Mouse (Mus musculus): Measurements from ENCODE around the gene Adap2. TPM values are rescaled to one million over a fixed set of nuclear protein-coding genes. Genes with fewer than 3 reads are reported as not detected.

Gene Adap2
- polyA plus RNA-seq, 1 experiment from 2014 or later: 5.4 TPM

GRCm38 (mm10) chr11:80163362-80164116, 9.6 kb downstream of the Adap2 start:
- H3K4me2 ChIP-seq (replicated peaks; ENCODE audit: low read depth): no peak overlapping the region
- H3K36me3 ChIP-seq (ENCODE audit: control insufficient read depth, insufficient read depth, low read length): no peaks in the 10 kb centered on the region
- 67% methylated on average over 7 of the region's 7 CpGs for WGBS
- H3K4me3 ChIP-seq (ENCODE audit: low read depth, low read length): no peak overlapping the region
- H3K27ac ChIP-seq (replicated peaks): no peak overlapping the region
- DNase-seq (ENCODE audit: low spot score) (no peak), ATAC-seq (ENCODE audit: low FRiP score, low TSS enrichment) (no peak)
- no peaks in the 10 kb centered on the region for H3K27me3 ChIP-seq (ENCODE audit: control insufficient read depth, insufficient read depth, low read length)
- no peaks in the 10 kb centered on the region for H3K9me3 ChIP-seq (ENCODE audit: control insufficient read depth, low read length)
- TF ChIP-seq EP300 (optimal IDR thresholded peaks at IDR 0.05): no peak
- TF ChIP-seq CTCF (IDR thresholded peaks at IDR 0.05; ENCODE audit: low read depth): no peak
- no peaks in the 10 kb centered on the region for H3K4me1 ChIP-seq (replicated peaks; ENCODE audit: control insufficient read depth, insufficient read depth)
- no peak overlapping the region for H3K9ac ChIP-seq (ENCODE audit: low read length)

GRCm38 (mm10) chr11:80164224-80164623, 10.3 kb downstream of the Adap2 start:
- DNase-seq (ENCODE audit: low spot score) (no peak), ATAC-seq (ENCODE audit: low FRiP score, low TSS enrichment) (no peak)
- Histone ChIP-seq H3K4me2 (replicated peaks; ENCODE audit: low read depth) (no peak overlapping the region), H3K9ac (ENCODE audit: low read length) (no peak overlapping the region), H3K36me3 (ENCODE audit: control insufficient read depth, insufficient read depth, low read length) (no peaks in the 10 kb centered on the region), H3K27ac (replicated peaks) (no peak overlapping the region), H3K27me3 (ENCODE audit: control insufficient read depth, insufficient read depth, low read length) (no peaks in the 10 kb centered on the region), H3K9me3 (ENCODE audit: control insufficient read depth, low read length) (no peaks in the 10 kb centered on the region), H3K4me1 (replicated peaks; ENCODE audit: control insufficient read depth, insufficient read depth) (no peaks in the 10 kb centered on the region), H3K4me3 (ENCODE audit: low read depth, low read length) (no peak overlapping the region)
- 67% methylated on average over 2 of the region's 2 CpGs for WGBS
- TF ChIP-seq CTCF (IDR thresholded peaks at IDR 0.05; ENCODE audit: low read depth): no peak

- Histone ChIP-seq H3K9me3 (ENCODE audit: control insufficient read depth, low read length) (no peaks in the 10 kb centered on the region), H3K4me2 (replicated peaks; ENCODE audit: low read depth) (no peak overlapping the region), H3K27me3 (ENCODE audit: control insufficient read depth, insufficient read depth, low read length) (no peaks in the 10 kb centered on the region), H3K9ac (ENCODE audit: low read length) (no peak overlapping the region), H3K4me3 (ENCODE audit: low read depth, low read length) (no peak overlapping the region), H3K36me3 (ENCODE audit: control insufficient read depth, insufficient read depth, low read length) (no peaks in the 10 kb centered on the region), H3K27ac (replicated peaks) (no peak overlapping the region), H3K4me1 (replicated peaks; ENCODE audit: control insufficient read depth, insufficient read depth) (no peaks in the 10 kb centered on the region)
- no peak for ATAC-seq (ENCODE audit: low FRiP score, low TSS enrichment)
- 83% methylated on average over 9 of the region's 9 CpGs for WGBS
- no peak for TF ChIP-seq EP300 (optimal IDR thresholded peaks at IDR 0.05)
- no peak for TF ChIP-seq CTCF (IDR thresholded peaks at IDR 0.05; ENCODE audit: low read depth)
- DNase-seq (ENCODE audit: low spot score): no peak
Measured at GRCm38 (mm10) chr11:80168121-80168520, 14.2 kb downstream of the Adap2 start.

- no peaks in the 10 kb centered on the region for H3K36me3 ChIP-seq (ENCODE audit: control insufficient read depth, insufficient read depth, low read length)
- H3K9ac ChIP-seq (ENCODE audit: low read length): no peak overlapping the region
- no peaks in the 10 kb centered on the region for H3K27me3 ChIP-seq (ENCODE audit: control insufficient read depth, insufficient read depth, low read length)
- no peaks in the 10 kb centered on the region for H3K9me3 ChIP-seq (ENCODE audit: control insufficient read depth, low read length)
- ATAC-seq (ENCODE audit: low FRiP score, low TSS enrichment): peak; percentile 48
- DNase-seq (ENCODE audit: low spot score): no peak
- no peak overlapping the region for H3K4me2 ChIP-seq (replicated peaks; ENCODE audit: low read depth)
- no peaks in the 10 kb centered on the region for H3K4me1 ChIP-seq (replicated peaks; ENCODE audit: control insufficient read depth, insufficient read depth)
- H3K27ac ChIP-seq (replicated peaks): peak overlapping the region; percentile 45
- no peak overlapping the region for H3K4me3 ChIP-seq (ENCODE audit: low read depth, low read length)
- 72% methylated on average over 4 of the region's 4 CpGs for WGBS
- TF ChIP-seq CTCF (IDR thresholded peaks at IDR 0.05; ENCODE audit: low read depth) (no peak), EP300 (optimal IDR thresholded peaks at IDR 0.05) (no peak)
Measured at GRCm38 (mm10) chr11:80168611-80169249, 14.8 kb downstream of the Adap2 start.

- H3K4me1 ChIP-seq (replicated peaks; ENCODE audit: control insufficient read depth, insufficient read depth): no peaks in the 10 kb centered on the region
- no peak overlapping the region for H3K4me3 ChIP-seq (ENCODE audit: low read depth, low read length)
- H3K4me2 ChIP-seq (replicated peaks; ENCODE audit: low read depth): no peak overlapping the region
- no peak overlapping the region for H3K9ac ChIP-seq (ENCODE audit: low read length)
- no peaks in the 10 kb centered on the region for H3K9me3 ChIP-seq (ENCODE audit: control insufficient read depth, low read length)
- no peak for ATAC-seq (ENCODE audit: low FRiP score, low TSS enrichment)
- TF ChIP-seq EP300 (optimal IDR thresholded peaks at IDR 0.05) (no peak), CTCF (IDR thresholded peaks at IDR 0.05; ENCODE audit: low read depth) (no peak)
- DNase-seq (ENCODE audit: low spot score): no peak
- no peaks in the 10 kb centered on the region for H3K36me3 ChIP-seq (ENCODE audit: control insufficient read depth, insufficient read depth, low read length)
- H3K27ac ChIP-seq (replicated peaks): no peak overlapping the region
- 88% methylated on average over 3 of the region's 3 CpGs for WGBS
- no peaks in the 10 kb centered on the region for H3K27me3 ChIP-seq (ENCODE audit: control insufficient read depth, insufficient read depth, low read length)
Measured at GRCm38 (mm10) chr11:80169629-80170028, 15.7 kb downstream of the Adap2 start.

- Histone ChIP-seq H3K4me3 (ENCODE audit: low read depth, low read length) (no peak overlapping the region), H3K4me1 (replicated peaks; ENCODE audit: control insufficient read depth, insufficient read depth) (no peaks in the 10 kb centered on the region), H3K27ac (replicated peaks) (no peak overlapping the region), H3K36me3 (ENCODE audit: control insufficient read depth, insufficient read depth, low read length) (no peaks in the 10 kb centered on the region), H3K9ac (ENCODE audit: low read length) (no peak overlapping the region), H3K9me3 (ENCODE audit: control insufficient read depth, low read length) (no peaks in the 10 kb centered on the region), H3K27me3 (ENCODE audit: control insufficient read depth, insufficient read depth, low read length) (no peaks in the 10 kb centered on the region), H3K4me2 (replicated peaks; ENCODE audit: low read depth) (no peak overlapping the region)
- DNase-seq (ENCODE audit: low spot score): no peak
- 73% methylated on average over 5 of the region's 5 CpGs for WGBS
- no peak for ATAC-seq (ENCODE audit: low FRiP score, low TSS enrichment)
- TF ChIP-seq EP300 (optimal IDR thresholded peaks at IDR 0.05): no peak
Measured at GRCm38 (mm10) chr11:80170351-80170750, 16.4 kb downstream of the Adap2 start.

Data from stomach, postnatal 0 days (tissue).